Mouse (Mus musculus) CH12.LX (cell line): ENCODE measurements around the gene Tbc1d16.

Source experiments
- CTCF ChIP-seq, 2 experiments: IDR thresholded peaks in 1 of 2; conservative IDR thresholded peaks in 1 of 2; 2 replicates each; pipeline ENCODE4 v1.5.1; 2011 to 2012; ENCODE audit warnings: low read depth in 2 of 2, low read length in 2 of 2, improper control_type of control experiment in 1 of 2, inconsistent platforms in 1 of 2, mild to moderate bottlenecking in 1 of 2, moderate library complexity in 1 of 2
- EP300 ChIP-seq: IDR thresholded peaks from 2 replicates; pipeline ENCODE4 v1.6.1; 2011; ENCODE audit warnings: low read length, improper control_type of control experiment
- MEF2A ChIP-seq: IDR thresholded peaks from 2 replicates; pipeline ENCODE4 v1.6.1; 2014; ENCODE audit warnings: low read depth, mild to moderate bottlenecking, inconsistent platforms, low read length, improper control_type of control experiment, borderline replicate concordance
- MXI1 ChIP-seq: IDR thresholded peaks from 2 replicates; pipeline ENCODE4 v1.6.1; 2011; ENCODE audit warnings: mild to moderate bottlenecking, low read depth, low read length, improper control_type of control experiment
- POLR2A ChIP-seq: IDR thresholded peaks from 2 replicates; pipeline ENCODE4 v1.6.1; 2011; ENCODE audit warnings: low read depth, mild to moderate bottlenecking, improper control_type of control experiment, low read length
- USF1 ChIP-seq: IDR thresholded peaks from 2 replicates; pipeline ENCODE4 v1.6.1; 2014; ENCODE audit warnings: low read depth, mild to moderate bottlenecking, inconsistent platforms, low read length, improper control_type of control experiment

DNA sequence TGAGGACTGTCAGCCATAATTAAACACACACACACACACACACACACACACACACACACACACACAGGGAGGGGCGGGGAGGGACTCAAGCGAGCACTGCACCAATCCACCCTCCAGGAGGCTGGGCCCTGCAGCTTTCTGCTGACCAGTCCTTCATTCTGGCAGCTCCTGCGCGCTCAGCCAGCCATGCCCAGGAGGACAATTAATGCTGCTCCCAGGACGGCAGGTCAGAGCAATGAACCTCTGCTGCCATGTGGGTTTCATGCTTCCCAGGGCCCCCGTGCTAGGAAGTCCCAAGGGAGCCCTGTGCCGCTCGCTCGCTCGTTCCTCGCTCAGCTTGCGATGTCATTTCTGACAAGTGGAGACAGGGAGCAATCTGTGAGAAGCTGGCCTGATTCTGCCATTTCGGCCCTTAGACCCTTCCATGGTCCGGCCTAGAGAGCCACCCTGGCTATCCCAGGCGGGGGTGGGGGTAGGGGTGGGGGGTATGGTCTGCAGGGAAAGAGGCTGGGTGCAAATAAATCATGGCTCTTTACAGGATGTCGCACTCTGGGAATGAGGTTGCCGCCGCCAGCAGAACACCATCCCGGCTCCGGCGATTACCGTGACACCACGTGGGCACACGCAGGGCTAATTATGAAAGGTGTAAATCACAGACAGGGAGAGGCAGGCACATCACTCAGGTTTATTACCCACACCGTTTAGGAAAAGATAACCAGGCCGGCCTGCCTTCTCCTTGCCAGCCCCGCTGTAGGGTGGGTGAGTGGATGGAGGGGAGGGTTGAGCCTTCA, 51.7 kb downstream of the Tbc1d16 start:
- no peak for TF ChIP-seq MEF2A
- no peak for TF ChIP-seq USF1
- no peak for TF ChIP-seq CTCF (conservative IDR thresholded peaks at IDR 0.05 in 1 of 2, IDR thresholded peaks at IDR 0.05 in 1 of 2; ENCODE audit: low read depth in 2 of 2, low read length in 2 of 2)
- TF ChIP-seq EP300, result no peak
- TF ChIP-seq MXI1, result no peak
- TF ChIP-seq POLR2A, result no peak
